Mouse (Mus musculus): ENCODE results near the gene Orai1.
"Not testable (repeated sequence)": the region's sequence is repeated elsewhere in the genome, so short reads cannot be mapped to it uniquely, and the experiment has no call there.

The Orai1 gene

DNA sequence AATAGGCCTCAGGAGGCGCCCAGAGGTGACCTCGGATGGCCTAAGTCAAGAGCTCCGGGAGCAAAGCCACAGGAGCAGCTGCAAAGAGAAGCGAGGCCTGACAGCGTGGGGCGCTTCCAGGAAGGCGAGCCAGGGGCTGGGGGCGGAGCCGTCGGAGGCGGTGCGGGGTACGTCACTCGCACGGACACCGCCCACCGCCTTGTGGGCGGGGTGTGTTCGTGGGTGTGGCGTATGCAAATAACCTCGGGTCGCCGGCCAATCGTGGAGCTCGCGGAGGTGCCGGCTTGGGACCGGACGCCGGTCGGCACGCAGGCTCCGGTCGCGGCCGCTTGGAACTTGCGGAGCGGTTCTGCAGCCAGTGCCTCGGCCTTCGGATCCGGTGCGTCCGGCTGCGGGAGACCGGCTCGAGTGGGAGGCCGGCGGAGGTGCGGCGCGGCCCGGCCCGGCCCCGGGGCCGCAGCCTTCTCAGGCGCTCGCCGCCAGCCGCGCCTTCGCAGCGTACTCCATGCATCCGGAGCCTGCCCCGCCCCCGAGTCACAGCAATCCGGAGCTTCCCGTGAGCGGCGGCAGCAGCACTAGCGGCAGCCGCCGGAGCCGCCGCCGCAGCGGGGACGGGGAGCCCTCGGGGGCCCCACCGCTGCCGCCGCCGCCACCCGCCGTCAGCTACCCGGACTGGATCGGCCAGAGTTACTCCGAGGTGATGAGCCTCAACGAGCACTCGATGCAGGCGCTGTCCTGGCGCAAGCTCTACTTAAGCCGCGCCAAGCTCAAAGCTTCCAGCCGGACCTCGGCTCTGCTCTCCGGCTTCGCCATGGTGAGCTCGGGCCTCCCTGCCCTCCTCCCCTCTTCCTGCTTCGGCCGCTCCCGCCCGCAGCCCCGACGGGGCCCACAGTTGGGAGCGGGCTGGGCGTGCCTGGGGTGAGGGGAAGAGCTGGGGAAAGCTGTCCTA is at the start of gene Orai1:
Gene Orai1, plus strand, starts transcription at position 322 of the 949 bp plus-strand sequence.
- DNase-seq (ENCODE audit: low spot score) = peak; percentile 99

DNA sequence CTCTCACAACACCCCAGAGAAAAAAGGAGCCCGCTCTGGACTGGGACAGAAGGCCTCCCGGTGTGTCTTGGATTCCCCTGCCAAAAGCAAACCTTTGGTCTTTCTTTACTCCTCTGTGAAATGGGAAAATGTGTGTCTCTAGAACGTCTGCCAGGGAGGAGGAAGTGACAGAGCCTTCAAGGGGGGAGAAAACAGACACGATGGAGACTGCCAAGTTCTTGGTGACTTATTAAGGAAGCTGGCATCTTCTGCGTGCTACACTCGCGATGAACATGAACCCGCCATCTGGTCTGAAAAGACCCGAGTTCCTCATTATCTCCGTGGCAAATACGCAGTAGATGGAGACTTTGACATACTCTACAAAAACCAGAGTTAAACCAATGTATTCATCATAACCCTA is 49.4 kb upstream of the Orai1 start:
- DNase-seq (ENCODE audit: low spot score) = no peak

DNA sequence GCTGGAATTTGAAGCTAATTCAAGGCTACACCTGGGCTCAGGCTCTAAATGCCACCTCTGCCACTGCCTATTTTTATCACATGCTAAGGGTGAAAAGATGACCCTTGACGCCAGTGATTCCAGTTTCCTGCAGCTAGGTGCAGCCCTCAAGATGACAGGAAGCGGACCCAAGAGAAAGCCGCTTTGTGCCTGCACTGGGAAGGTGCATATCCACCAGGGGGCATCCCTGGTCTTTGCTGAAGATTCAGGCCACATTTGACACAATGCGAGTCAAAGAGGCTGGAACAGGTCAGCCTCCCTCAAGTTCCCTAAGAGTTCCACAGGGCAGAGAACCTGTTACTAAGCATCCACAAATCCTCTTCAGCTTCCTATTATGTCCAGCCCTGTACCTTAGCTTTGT is 46.6 kb upstream of the Orai1 start:
- peak; percentile 65 for DNase-seq (ENCODE audit: low spot score)

DNA sequence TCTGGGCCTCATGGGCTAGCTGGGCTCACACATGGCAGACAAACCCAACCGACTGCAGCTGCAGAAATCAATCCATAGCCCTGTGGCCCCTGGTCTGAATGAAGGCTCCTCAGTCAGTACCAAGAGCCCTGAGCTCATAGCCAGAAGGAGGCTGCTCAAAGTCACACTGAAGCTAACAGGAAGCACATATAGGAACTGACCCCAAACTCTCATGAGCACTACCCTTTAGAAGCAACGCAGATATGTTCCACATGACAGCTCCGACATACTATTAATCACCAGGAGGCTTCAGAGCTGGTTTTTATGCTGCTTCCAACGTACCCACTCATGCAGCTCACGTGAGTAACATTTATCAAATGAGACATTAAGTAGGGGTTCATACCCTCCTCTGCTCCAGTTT is 44.8 kb upstream of the Orai1 start:
- DNase-seq (ENCODE audit: low spot score) = no peak

DNA sequence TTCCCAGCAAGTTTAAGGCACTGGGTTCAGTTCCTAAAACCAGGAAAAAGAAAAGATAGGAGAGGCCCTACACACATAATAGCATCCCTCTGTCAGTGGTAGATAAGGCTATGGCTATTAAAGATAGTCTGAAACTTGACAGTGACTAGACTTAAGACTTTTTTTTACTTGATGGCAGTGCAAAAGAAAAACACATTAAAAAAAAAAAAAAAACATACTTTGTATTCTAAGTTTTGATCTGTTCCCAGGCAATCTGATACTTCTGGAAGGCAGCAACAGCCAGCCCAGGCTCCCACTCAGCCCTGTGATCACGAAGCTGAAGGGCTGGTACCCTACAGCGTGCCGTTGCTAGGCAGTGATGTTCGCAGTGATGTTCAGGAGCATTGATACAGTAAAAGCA is 43.4 kb upstream of the Orai1 start:
- no peak for DNase-seq (ENCODE audit: low spot score)

DNA sequence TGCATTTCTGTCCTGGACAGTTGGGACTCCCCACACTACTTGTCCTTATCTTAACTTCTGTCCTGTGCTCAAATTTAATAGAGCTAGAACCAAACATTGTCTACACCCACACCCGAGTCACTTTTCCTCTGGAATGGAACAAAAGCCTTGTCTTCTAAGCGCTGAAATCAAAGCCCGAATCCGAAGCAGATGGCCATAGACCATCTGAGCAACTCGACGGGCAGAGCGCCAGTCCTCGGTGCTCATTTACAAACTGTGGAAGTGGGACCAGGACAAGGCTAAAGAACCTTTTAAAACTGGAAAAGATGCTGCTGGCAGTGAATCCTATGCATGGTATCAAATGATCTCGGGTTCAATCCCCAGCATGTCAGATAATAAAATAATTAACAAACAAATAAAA is 42.8 kb upstream of the Orai1 start:
- DNase-seq (ENCODE audit: low spot score) = no peak

DNA sequence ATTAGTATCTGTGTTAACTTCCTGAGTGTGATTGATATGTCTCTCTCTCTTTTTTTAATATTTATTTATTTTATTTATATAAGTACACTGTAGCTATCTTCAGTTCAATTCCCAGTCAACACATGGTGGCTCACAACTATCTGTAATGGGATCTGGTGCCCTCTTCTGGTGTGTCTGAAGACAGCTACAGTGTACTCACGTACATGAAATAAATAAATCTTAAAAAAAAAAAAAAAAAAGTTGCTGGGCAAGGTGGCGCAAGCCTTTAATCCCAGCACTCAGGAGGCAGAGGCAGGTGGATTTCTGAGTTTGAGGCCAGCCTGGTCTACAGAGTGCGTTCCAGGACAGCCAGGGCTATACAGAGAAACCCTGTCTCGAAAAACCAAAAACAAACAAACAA is 40.2 kb upstream of the Orai1 start:
- not testable (repeated sequence) for DNase-seq (ENCODE audit: low spot score)

DNA sequence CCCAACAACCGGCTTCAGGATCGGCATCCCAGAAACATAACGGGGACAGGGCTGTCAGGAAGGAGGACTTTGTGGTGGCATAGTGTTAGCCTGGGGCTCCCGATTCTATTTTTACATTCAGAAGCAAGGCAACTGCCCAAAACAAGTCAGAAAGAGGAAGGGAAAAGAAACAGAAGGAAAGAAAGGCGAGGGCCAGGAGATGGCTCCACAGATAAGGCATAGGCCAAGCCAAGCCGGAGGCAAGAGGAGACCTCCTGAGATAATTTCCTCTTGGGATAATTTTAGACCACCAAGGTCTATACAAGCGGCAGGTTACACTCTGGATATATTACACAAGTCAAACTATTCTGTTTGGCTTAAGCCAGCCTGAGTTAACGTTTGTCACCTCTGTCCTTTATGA is 35.9 kb upstream of the Orai1 start:
- no peak for DNase-seq (ENCODE audit: low spot score)

DNA sequence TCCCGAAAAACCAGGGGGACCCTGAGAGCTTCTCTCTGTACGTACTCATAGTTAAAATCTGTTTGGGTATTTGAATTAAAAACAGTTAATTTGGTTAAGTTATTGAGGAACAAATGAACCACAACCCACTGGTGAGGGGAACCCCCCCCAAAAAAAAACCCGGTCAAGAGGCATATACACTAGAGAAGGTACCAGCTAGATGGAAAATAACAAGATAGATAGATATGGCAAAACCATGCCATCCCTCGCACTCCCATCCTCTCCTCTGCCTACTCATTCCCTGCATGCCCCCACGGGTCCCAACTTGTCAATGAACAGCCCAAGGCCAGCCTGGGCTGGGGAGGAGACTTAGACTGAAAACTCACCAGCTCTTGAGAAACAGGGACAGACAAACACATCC is 30.4 kb upstream of the Orai1 start:
- no peak for DNase-seq (ENCODE audit: low spot score)

DNA sequence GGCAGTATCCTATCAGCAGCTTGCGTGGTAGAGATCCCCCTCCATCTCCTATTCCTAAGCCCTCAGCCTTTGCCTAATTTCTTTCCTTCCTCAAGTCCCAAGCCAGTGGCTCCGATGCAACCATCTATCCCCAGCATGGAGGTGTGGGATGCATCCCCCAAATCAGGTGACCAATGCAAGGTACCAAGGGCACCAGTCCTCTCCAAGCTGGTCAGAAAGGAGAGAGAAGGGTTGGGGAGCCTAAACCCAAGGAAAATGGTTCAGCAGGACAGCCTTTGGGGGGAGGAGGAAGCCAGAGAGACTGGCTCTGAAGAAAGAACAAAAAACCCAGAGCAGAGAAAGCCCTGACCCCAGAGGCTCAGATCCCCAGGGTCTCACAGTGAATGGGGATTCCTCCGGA is 29.6 kb upstream of the Orai1 start:
- DNase-seq (ENCODE audit: low spot score) = no peak

DNA sequence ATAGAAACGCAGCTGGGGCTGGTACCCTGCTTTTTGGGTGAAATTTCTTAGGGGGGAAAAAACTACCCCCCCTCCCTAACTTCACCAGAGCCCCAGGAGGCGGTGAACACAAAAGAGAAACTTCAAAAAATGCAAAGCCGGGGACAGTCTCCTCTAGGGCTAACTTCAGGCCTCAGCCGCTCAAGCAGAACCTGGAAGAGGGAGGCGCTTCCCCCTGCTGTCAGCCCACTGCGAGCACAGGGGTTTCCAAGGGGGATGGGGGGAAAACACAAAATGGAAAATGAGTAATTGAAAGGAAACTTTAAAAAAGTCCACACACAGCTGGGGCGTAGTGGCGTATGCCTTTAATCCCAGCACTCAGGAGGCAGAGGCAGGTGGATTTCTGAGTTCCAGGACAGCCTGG is 28.8 kb upstream of the Orai1 start:
- no peak for DNase-seq (ENCODE audit: low spot score)

DNA sequence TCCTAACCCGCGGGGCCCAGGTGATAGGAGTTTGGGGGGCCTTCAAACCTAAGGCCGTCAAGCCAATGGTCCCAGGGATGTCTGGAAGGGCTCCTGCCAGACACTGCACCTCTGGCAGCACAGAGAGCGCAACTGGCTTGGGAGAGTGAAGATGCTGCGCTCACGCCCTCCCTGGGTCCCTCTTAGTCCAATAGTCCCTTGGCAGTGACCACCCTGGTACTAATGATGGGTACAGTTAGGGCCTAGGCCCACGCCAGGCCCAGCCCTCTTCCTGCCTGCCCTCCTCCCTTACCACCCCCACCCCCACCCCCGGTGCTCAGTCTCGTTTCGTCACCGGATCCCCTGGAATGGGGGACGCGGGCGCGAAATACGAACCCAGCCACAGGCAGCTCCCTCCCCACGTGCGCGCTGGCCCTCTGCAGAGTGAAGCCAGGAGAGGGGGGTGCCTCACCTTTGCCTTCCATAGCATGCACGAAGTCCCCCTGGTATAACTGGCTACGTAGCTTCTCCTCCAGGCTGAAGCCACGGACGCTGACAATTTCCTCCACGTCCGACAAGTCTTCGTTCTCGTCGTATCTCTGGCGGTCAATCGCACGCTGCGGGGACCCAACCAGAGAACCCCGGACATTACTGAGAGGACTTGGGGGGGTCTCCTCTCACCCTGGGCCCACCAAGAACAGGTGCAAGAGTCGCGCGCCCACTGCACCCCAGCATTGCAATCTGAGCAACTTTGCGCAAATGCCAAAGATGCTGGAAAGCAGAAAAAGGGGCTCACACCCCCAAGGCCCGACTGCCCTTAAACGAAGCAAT is 27.5 kb upstream of the Orai1 start:
- DNase-seq (ENCODE audit: low spot score) = no peak

DNA sequence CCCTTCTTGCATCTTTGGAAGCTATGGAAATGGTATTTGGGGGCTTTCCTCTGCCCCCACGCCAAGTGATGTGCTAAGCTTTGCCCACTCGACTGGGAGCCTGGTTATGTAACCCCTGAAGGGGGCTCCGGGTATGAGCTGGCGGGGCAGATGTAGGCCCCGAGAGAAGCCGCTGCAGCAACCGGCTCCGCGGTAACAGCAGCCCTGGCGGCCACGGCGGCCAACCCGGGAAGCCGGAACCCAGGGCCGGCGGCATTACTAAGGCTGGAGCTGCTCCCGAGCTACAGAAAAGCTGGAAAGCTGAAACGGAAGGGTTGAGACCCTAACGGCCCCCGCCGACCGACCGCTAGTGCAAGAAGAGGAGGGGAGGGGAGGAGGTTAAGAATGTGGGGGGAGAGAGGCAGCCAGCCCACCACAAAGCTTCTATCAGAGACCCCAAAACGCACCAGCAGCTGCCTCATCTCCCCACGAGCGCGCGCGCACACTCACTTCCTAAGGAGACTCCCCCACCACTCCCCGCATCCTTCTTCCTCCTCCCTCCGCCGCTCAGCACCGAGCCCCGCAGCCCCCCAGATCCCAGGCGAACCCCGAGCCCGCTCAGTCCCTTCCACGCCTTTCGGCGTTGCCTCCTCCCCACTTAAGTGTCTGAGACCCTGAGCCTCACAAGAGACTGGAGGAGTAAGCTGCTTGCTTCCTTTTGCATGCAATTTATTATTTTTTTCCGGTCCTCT is 26.7 kb upstream of the Orai1 start:
- DNase-seq (ENCODE audit: low spot score) = no peak

DNA sequence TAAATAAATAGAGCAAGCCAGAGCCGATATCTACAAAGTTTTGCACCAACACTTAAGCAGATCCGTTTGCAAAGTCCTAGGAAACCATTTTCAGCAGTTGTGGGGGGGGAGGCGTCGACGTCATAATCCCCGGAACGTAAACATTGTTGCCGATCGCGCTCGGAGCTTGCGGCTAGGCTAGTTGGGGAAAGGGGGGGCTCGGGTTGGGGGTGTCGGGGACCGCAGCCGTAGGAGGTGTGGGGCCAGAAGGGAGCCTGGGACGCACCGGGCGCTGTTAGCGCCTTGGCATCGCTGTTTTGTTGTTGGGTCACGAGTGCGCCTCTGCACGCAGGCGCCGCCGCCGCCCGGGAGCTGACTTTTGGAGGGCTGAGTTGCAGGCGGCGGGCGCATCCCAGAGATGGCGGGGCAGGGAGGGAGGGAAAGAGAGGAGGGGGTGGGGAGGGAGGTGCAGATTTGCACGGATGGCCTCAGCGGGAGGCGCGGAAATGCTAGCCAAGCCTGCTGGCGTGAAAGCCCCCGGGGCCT is 25.8 kb upstream of the Orai1 start:
- peak; percentile 32 for DNase-seq (ENCODE audit: low spot score)

DNA sequence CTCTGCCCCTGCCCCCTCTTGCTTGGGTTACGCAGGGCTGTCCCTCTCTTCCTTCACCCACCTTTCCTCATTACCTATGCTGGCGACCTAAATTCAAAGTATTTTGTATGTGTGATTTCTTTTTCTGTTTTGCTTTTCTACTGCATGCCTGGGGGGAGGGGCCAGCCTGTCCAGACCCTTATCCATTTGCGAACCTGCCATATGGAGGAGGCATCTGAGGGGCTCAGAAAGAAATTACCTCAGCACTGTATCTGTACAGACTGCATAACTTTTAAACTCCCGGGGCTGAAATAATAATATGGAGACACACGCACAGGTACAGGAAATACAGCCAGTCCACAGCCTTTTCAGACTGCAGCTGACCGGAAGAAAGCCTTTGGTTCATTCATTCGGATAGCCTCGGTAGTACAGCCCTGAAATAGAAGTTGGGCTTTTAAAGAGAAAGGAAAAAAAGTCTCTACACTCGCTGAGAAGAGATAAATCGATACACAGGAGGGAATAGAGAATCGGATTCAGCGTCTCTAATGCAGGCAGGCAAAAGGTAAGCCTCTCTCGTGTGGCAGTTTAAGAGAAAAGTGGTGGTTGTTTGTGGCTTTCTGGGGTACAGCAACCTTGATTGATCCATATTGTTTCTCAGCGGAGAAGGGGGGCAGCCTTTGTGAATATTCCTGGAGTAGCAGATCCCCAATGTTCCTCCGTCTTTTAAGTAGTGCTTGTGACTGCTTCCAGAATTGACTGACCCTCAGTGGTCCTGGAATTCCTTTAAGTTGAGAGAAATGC is 25.1 kb upstream of the Orai1 start, which contains the start of gene Kdm2b:
Gene Kdm2b, minus strand, starts transcription at position 273 of the 780 bp plus-strand sequence.
- no peak for DNase-seq (ENCODE audit: low spot score)

DNA sequence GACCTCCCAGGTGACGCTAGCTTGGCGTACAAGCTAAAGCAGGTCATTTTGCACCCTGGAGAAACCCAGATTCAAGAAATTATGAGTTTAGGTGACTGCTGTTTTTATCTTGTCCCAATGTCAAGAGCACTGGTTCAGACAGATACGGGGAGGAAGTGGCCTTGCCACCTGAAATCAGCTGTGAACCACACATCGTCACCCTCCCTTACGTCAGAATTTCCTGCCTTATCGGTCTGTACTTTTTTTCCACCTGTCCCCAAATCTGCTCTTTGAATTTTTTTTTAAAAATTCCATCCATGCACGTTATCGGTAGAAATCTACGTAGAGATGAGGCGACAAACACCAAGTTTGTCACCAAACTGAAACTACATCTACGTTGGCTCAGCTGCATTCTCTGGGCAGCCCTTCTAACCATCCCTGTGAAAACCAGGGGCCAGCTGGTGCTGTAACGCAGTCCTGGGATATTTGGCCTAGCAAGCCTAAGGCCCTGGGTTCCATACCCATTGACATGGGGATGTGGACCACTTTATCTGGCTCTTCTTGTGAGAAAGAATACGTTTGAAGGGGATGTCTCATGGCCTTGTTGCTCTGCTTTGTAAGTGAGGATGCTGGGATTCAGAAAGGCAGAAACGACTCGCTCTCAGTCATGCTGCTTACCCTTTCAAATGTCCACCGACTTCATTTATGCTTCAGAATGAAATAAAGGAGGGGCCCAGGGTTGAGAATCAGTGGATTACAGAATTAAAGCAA is 24.3 kb upstream of the Orai1 start:
- DNase-seq (ENCODE audit: low spot score) = peak; percentile 53

DNA sequence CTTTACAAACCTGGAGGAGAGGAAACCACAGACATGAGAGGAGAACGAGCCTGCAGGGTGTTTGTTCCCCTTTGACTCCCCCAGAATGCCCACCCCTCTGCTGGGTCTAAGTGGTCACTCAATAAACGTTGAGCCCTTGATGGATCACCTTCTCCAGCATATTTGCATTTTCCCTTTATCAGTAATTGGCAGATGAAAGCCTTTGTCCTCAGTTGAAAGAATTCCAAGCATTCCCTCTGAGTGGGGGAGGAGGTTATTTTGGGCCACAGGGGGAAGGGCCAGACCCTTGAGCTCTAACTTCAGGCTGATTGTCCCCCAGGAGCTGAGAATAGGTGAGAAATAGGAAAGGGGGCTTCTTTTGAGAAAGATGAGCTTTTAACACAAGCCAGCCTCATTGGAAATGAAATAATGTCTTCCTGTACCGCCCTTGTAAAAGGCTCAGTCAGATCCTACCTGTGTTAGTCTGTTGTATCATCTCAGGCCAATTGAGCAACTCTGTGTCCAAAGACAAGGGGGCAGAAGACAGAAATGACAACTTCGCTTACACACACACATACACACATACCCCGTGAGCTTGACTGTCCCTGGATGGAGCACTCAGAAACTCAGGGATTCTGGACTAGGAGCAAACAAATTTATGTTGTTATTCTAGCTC is 23.4 kb upstream of the Orai1 start:
- no peak for DNase-seq (ENCODE audit: low spot score)

DNA sequence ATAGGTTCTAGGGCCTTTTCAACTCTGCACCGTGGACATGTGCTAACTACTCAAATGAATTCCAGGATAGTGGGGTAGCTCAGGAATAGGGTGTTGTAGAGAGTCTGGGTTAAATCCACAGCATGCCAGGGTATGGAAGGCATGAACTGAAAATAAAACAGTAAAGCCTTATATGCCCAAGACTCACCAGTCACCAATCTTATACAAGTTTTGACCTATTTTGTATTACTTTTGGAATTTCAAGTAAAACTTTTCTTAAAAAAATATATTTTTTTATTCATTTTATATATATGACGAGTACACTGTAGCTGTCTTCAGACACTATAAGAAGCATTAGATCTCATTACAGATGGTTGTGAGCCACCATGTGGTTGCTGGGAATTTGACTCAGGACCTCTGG is 21.1 kb upstream of the Orai1 start:
- no peak for DNase-seq (ENCODE audit: low spot score)

DNA sequence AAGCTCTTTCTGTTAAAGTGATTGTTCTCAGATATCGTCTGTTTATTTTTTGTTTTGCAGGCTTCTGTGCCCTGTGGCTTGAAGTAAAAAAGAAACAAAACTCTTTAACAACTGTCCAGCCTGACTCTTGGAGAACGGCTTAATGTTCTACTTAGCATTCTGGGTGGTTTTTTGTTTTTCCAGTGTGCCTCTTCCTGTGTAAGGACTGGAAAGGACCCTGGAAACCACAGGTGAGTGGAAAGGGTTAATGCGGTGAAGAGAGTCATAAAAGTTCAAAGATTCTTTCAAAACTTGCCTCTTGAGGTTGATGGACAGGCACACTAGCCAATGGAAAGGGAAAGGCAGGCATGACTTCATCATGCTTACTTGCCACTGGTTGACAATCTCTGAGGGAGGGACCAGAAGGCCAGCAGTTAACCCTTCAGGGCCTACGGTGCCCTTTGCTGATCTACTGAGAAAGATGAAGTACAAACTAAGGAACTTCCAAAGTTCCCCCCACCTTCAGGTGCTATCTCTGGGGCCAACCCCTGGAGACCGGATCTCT is 20.5 kb upstream of the Orai1 start:
- peak; percentile 50 for DNase-seq (ENCODE audit: low spot score)

DNA sequence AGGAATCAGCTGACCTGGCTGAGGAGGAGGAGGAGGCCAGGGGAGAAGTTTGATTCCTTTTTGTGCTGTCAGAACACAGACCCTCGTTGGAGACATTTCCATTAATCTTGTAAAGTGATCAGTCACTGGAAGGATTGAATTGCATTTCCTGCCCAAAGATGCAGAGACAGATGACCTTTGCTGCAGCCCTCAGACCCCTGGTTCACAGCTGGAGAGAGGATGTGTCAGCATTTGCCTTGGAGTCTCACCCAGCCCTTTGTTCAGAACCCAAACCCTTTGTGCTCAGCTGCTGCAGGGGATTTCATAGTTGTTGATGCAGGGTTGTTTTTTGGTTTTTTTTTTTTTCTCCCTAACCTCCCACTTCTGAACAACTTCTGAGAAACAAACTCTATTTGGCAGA is 20.0 kb upstream of the Orai1 start:
- no peak for DNase-seq (ENCODE audit: low spot score)
